Mouse (Mus musculus) embryonic fibroblast, embryonic 13.5 days (primary cell): ENCODE results near the gene Olfr771.
"Not testable (repeated sequence)": the region's sequence is repeated elsewhere in the genome, so short reads cannot be mapped to it uniquely, and the experiment has no call there.

Experiments used
- CTCF ChIP-seq: IDR thresholded peaks from 2 replicates; pipeline ENCODE4 v1.5.1; 2011; ENCODE audit warnings: mild to moderate bottlenecking, control low read depth, low read length, moderate library complexity, borderline replicate concordance; ENCODE audit not compliant: insufficient read depth
- POLR2A ChIP-seq: IDR thresholded peaks from 2 replicates; pipeline ENCODE4 v1.6.1; 2011; ENCODE audit warnings: low read depth, mild to moderate bottlenecking, control low read depth, low read length, moderate library complexity

- TF ChIP-seq POLR2A, CTCF: not testable (repeated sequence)
These were observed 22.8 kb upstream of the Olfr771 start, which contains the start of gene Olfr773 for GRCm38 (mm10) chr10:129187319-129187718.
